Mouse (Mus musculus): ENCODE results near the gene Sco2. TPM values are rescaled to one million over a fixed set of nuclear protein-coding genes. Genes with fewer than 3 reads are reported as not detected.

Sco2 gene
- polyA plus RNA-seq, 1 experiment from 2014 or later, result 6.1 TPM

- Histone ChIP-seq H3K27me3 (ENCODE audit: control insufficient read depth, insufficient read depth, low read length) (no peaks in the 10 kb centered on the region), H3K4me1 (ENCODE audit: control insufficient read depth, insufficient read depth, low read length) (peaks cover 13% of the 10 kb centered on the region), H3K9me3 (replicated peaks; ENCODE audit: control insufficient read depth, low read length) (no peaks in the 10 kb centered on the region), H3K36me3 (ENCODE audit: control insufficient read depth, insufficient read depth, low read length) (peaks cover 24% of the 10 kb centered on the region), H3K9ac (ENCODE audit: low read length) (peak overlapping the region; percentile 86), H3K27ac (ENCODE audit: low read length) (peak overlapping the region; percentile 96), H3K4me3 (replicated peaks; ENCODE audit: low read length) (peak overlapping the region; percentile 86), H3K4me2 (ENCODE audit: low read depth, low read length) (peak overlapping the region; percentile 77)
- WGBS, result under 1% methylated on average over 15 of the region's 15 CpGs
- peak; percentile 75; the same call in 1 of the 2 replicates for ATAC-seq (ENCODE audit: insufficient read depth, low FRiP score)
These were observed 17.3 kb downstream of the Sco2 start for GRCm38 (mm10) chr15:89356372-89356771.

- Histone ChIP-seq H3K27ac (ENCODE audit: low read length) (peak within 1 kb of the TSS; percentile 96), H3K4me3 (replicated peaks; ENCODE audit: low read length) (peak within 1 kb of the TSS; percentile 86), H3K27me3 (ENCODE audit: control insufficient read depth, insufficient read depth, low read length) (no peaks in the 10 kb centered on the region), H3K36me3 (ENCODE audit: control insufficient read depth, insufficient read depth, low read length) (peaks cover 17% of the 10 kb centered on the region), H3K4me2 (ENCODE audit: low read depth, low read length) (peak within 1 kb of the TSS; percentile 96), H3K4me1 (ENCODE audit: control insufficient read depth, insufficient read depth, low read length) (peaks cover 13% of the 10 kb centered on the region), H3K9me3 (replicated peaks; ENCODE audit: control insufficient read depth, low read length) (no peaks in the 10 kb centered on the region), H3K9ac (ENCODE audit: low read length) (peak within 1 kb of the TSS; percentile 86)
- peak; percentile 92 for ATAC-seq (ENCODE audit: insufficient read depth, low FRiP score)
- under 1% methylated on average over 64 of the region's 64 CpGs for WGBS
These were observed 18.1 kb downstream of the Sco2 start, which contains the start of the genes Lmf2 and Ncaph2 for GRCm38 (mm10) chr15:89355241-89356187. TSS of gene Lmf2 (minus strand) at chr15:89355659. TSS of gene Ncaph2 (plus strand) at chr15:89355719.

GRCm38 (mm10) chr15:89354455-89354854, 19.2 kb downstream of the Sco2 start:
- no peaks in the 10 kb centered on the region for H3K27me3 ChIP-seq (ENCODE audit: control insufficient read depth, insufficient read depth, low read length)
- H3K4me1 ChIP-seq (ENCODE audit: control insufficient read depth, insufficient read depth, low read length), result peaks cover 13% of the 10 kb centered on the region
- H3K27ac ChIP-seq (ENCODE audit: low read length), result no peak overlapping the region
- peaks cover 14% of the 10 kb centered on the region for H3K36me3 ChIP-seq (ENCODE audit: control insufficient read depth, insufficient read depth, low read length)
- peak overlapping the region; percentile 86 for H3K4me3 ChIP-seq (replicated peaks; ENCODE audit: low read length)
- peak overlapping the region; percentile 86 for H3K9ac ChIP-seq (ENCODE audit: low read length)
- no peaks in the 10 kb centered on the region for H3K9me3 ChIP-seq (replicated peaks; ENCODE audit: control insufficient read depth, low read length)
- WGBS, result 69% methylated on average over 7 of the region's 7 CpGs
- peak overlapping the region; percentile 96 for H3K4me2 ChIP-seq (ENCODE audit: low read depth, low read length)
- ATAC-seq (ENCODE audit: insufficient read depth, low FRiP score), result no peak

GRCm38 (mm10) chr15:89353837-89354236, 19.8 kb downstream of the Sco2 start:
- 92% methylated on average over 16 of the region's 16 CpGs for WGBS
- peaks cover 13% of the 10 kb centered on the region for H3K4me1 ChIP-seq (ENCODE audit: control insufficient read depth, insufficient read depth, low read length)
- no peak overlapping the region for H3K4me2 ChIP-seq (ENCODE audit: low read depth, low read length)
- H3K9me3 ChIP-seq (replicated peaks; ENCODE audit: control insufficient read depth, low read length), result no peaks in the 10 kb centered on the region
- H3K36me3 ChIP-seq (ENCODE audit: control insufficient read depth, insufficient read depth, low read length), result peaks cover 14% of the 10 kb centered on the region
- H3K27me3 ChIP-seq (ENCODE audit: control insufficient read depth, insufficient read depth, low read length), result no peaks in the 10 kb centered on the region
- H3K4me3 ChIP-seq (replicated peaks; ENCODE audit: low read length), result no peak overlapping the region
- H3K27ac ChIP-seq (ENCODE audit: low read length), result no peak overlapping the region
- 0 out of 2 replicates have a peak overlapping the region, but pooled peaks have one; percentile 32 for H3K9ac ChIP-seq (ENCODE audit: low read length)
- no peak for ATAC-seq (ENCODE audit: insufficient read depth, low FRiP score)

- no peak for ATAC-seq (ENCODE audit: insufficient read depth, low FRiP score)
- peaks cover 14% of the 10 kb centered on the region for H3K36me3 ChIP-seq (ENCODE audit: control insufficient read depth, insufficient read depth, low read length)
- H3K27ac ChIP-seq (ENCODE audit: low read length), result no peak overlapping the region
- H3K27me3 ChIP-seq (ENCODE audit: control insufficient read depth, insufficient read depth, low read length), result no peaks in the 10 kb centered on the region
- 92% methylated on average over 12 of the region's 12 CpGs for WGBS
- no peak overlapping the region for H3K9ac ChIP-seq (ENCODE audit: low read length)
- peaks cover 9% of the 10 kb centered on the region for H3K4me1 ChIP-seq (ENCODE audit: control insufficient read depth, insufficient read depth, low read length)
- H3K4me2 ChIP-seq (ENCODE audit: low read depth, low read length), result no peak overlapping the region
- H3K4me3 ChIP-seq (replicated peaks; ENCODE audit: low read length), result no peak overlapping the region
- H3K9me3 ChIP-seq (replicated peaks; ENCODE audit: control insufficient read depth, low read length), result no peaks in the 10 kb centered on the region
These were observed 20.9 kb downstream of the Sco2 start for GRCm38 (mm10) chr15:89352795-89353194.

- 93% methylated on average over 14 of the region's 14 CpGs for WGBS
- no peaks in the 10 kb centered on the region for H3K9me3 ChIP-seq (replicated peaks; ENCODE audit: control insufficient read depth, low read length)
These were observed 21.6 kb downstream of the Sco2 start for GRCm38 (mm10) chr15:89352054-89352453.

GRCm38 (mm10) chr15:89351302-89351701, 22.3 kb downstream of the Sco2 start:
- ATAC-seq (ENCODE audit: insufficient read depth, low FRiP score), result no peak
- H3K4me3 ChIP-seq (replicated peaks; ENCODE audit: low read length), result no peak overlapping the region
- H3K27me3 ChIP-seq (ENCODE audit: control insufficient read depth, insufficient read depth, low read length), result no peaks in the 10 kb centered on the region
- H3K27ac ChIP-seq (ENCODE audit: low read length), result no peak overlapping the region
- no peak overlapping the region for H3K4me2 ChIP-seq (ENCODE audit: low read depth, low read length)
- no peak overlapping the region for H3K9ac ChIP-seq (ENCODE audit: low read length)
- no peaks in the 10 kb centered on the region for H3K9me3 ChIP-seq (replicated peaks; ENCODE audit: control insufficient read depth, low read length)
- H3K36me3 ChIP-seq (ENCODE audit: control insufficient read depth, insufficient read depth, low read length), result peaks cover 14% of the 10 kb centered on the region
- peaks cover 9% of the 10 kb centered on the region for H3K4me1 ChIP-seq (ENCODE audit: control insufficient read depth, insufficient read depth, low read length)
- WGBS, result 88% methylated on average over 15 of the region's 15 CpGs

More at GRCm38 (mm10) chr15:89352054-89352453, 21.6 kb downstream of the Sco2 start:
- Histone ChIP-seq H3K27ac (ENCODE audit: low read length) (no peak overlapping the region), H3K4me1 (ENCODE audit: control insufficient read depth, insufficient read depth, low read length) (peaks cover 9% of the 10 kb centered on the region), H3K9ac (ENCODE audit: low read length) (no peak overlapping the region), H3K4me2 (ENCODE audit: low read depth, low read length) (no peak overlapping the region), H3K27me3 (ENCODE audit: control insufficient read depth, insufficient read depth, low read length) (no peaks in the 10 kb centered on the region), H3K4me3 (replicated peaks; ENCODE audit: low read length) (no peak overlapping the region), H3K36me3 (ENCODE audit: control insufficient read depth, insufficient read depth, low read length) (peaks cover 14% of the 10 kb centered on the region)
- no peak for ATAC-seq (ENCODE audit: insufficient read depth, low FRiP score)

- H3K27ac ChIP-seq (ENCODE audit: low read length), result no peak overlapping the region
- H3K4me3 ChIP-seq (replicated peaks; ENCODE audit: low read length), result no peak overlapping the region
- H3K36me3 ChIP-seq (ENCODE audit: control insufficient read depth, insufficient read depth, low read length), result peaks cover 14% of the 10 kb centered on the region
- peaks cover 9% of the 10 kb centered on the region for H3K4me1 ChIP-seq (ENCODE audit: control insufficient read depth, insufficient read depth, low read length)
- WGBS, result 85% methylated on average over 5 of the region's 5 CpGs
- H3K27me3 ChIP-seq (ENCODE audit: control insufficient read depth, insufficient read depth, low read length), result no peaks in the 10 kb centered on the region
- no peak overlapping the region for H3K9ac ChIP-seq (ENCODE audit: low read length)
- H3K4me2 ChIP-seq (ENCODE audit: low read depth, low read length), result no peak overlapping the region
- no peak for ATAC-seq (ENCODE audit: insufficient read depth, low FRiP score)
- H3K9me3 ChIP-seq (replicated peaks; ENCODE audit: control insufficient read depth, low read length), result no peaks in the 10 kb centered on the region
These were observed 23.2 kb downstream of the Sco2 start for GRCm38 (mm10) chr15:89350447-89350846.

- 82% methylated on average over 3 of the region's 3 CpGs for WGBS
- Histone ChIP-seq H3K36me3 (ENCODE audit: control insufficient read depth, insufficient read depth, low read length) (no peaks in the 10 kb centered on the region), H3K4me1 (ENCODE audit: control insufficient read depth, insufficient read depth, low read length) (no peaks in the 10 kb centered on the region), H3K9me3 (replicated peaks; ENCODE audit: control insufficient read depth, low read length) (no peaks in the 10 kb centered on the region), H3K9ac (ENCODE audit: low read length) (no peak overlapping the region), H3K4me2 (ENCODE audit: low read depth, low read length) (no peak overlapping the region), H3K4me3 (replicated peaks; ENCODE audit: low read length) (no peak overlapping the region), H3K27ac (ENCODE audit: low read length) (no peak overlapping the region), H3K27me3 (ENCODE audit: control insufficient read depth, insufficient read depth, low read length) (no peaks in the 10 kb centered on the region)
- ATAC-seq (ENCODE audit: insufficient read depth, low FRiP score), result no peak
These were observed 30.3 kb downstream of the Sco2 start for GRCm38 (mm10) chr15:89343325-89343724.
